Mouse (Mus musculus) CH12.LX (cell line): ENCODE results near the gene Emp1.

Experiments used
- CHD2 ChIP-seq: IDR thresholded peaks from 2 replicates; pipeline ENCODE4 v1.6.1; 2011; ENCODE audit warnings: low read length, improper control_type of control experiment
- CTCF ChIP-seq, 2 experiments: IDR thresholded peaks in 1 of 2; conservative IDR thresholded peaks in 1 of 2; 2 replicates each; pipeline ENCODE4 v1.5.1; 2011 to 2012; ENCODE audit warnings: low read depth in 2 of 2, low read length in 2 of 2, improper control_type of control experiment in 1 of 2, inconsistent platforms in 1 of 2, mild to moderate bottlenecking in 1 of 2, moderate library complexity in 1 of 2
- EP300 ChIP-seq: IDR thresholded peaks from 2 replicates; pipeline ENCODE4 v1.6.1; 2011; ENCODE audit warnings: low read length, improper control_type of control experiment
- MAFK ChIP-seq: IDR thresholded peaks from 2 replicates; pipeline ENCODE4 v1.6.1; 2011; ENCODE audit warnings: low read length, improper control_type of control experiment; ENCODE audit not compliant: insufficient replicate concordance
- MAX ChIP-seq: IDR thresholded peaks from 2 replicates; pipeline ENCODE4 v1.6.1; 2011; ENCODE audit warnings: low read length, improper control_type of control experiment
- MYC ChIP-seq: IDR thresholded peaks from 2 replicates; pipeline ENCODE4 v1.6.1; 2011; ENCODE audit warnings: low read depth, mild to moderate bottlenecking, improper control_type of control experiment, low read length
- POLR2A ChIP-seq: IDR thresholded peaks from 2 replicates; pipeline ENCODE4 v1.6.1; 2011; ENCODE audit warnings: low read depth, mild to moderate bottlenecking, improper control_type of control experiment, low read length
- SIN3A ChIP-seq: IDR thresholded peaks from 2 replicates; pipeline ENCODE4 v1.6.1; 2012; ENCODE audit warnings: low read length, improper control_type of control experiment, inconsistent platforms
- USF1 ChIP-seq: IDR thresholded peaks from 2 replicates; pipeline ENCODE4 v1.6.1; 2014; ENCODE audit warnings: low read depth, mild to moderate bottlenecking, inconsistent platforms, low read length, improper control_type of control experiment
- USF2 ChIP-seq: conservative IDR thresholded peaks from 2 replicates; pipeline ENCODE4 v1.6.1; 2011; ENCODE audit warnings: low read depth, low read length, improper control_type of control experiment

DNA sequence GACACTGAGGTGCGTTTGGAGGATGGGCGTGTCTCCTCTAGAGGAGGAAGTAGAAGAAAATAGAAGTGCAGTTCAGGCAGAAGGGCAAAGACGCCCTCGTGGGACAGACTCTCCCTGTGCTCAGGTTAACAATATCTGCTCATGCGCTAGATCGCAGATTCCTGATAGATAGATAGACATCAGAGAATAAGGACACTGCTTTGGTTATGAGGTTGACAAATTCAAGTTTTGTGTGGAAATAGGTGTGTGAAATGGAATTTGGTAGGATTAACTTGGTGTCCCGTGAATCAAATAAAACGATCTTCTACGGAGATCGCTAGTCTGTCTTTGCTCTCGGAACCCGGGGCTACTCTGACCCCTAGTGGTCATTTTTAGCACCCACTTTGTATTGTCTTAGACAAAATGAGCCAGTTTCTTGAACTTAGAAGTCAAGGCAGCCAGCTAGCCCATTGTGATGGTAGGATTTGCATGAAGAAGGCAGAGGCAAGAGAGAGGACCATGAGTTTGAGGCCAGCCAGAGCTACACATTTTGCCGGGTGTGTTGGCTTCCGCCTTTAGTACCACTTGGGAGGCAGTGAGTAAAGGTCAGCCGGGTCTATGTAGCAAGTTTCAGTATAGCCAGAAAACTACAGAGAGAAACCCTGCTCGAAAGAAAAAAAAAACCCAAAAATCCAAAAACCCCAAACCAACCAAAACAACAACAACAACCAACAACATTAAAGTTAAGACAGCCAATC lies 15.4 kb downstream of the Emp1 start:
- TF ChIP-seq CTCF (conservative IDR thresholded peaks at IDR 0.05 in 1 of 2, IDR thresholded peaks at IDR 0.05 in 1 of 2; ENCODE audit: low read depth in 2 of 2, low read length in 2 of 2) (peak; percentile 49 to 84), EP300 (no peak), SIN3A (no peak), MAFK (no peak), MYC (no peak), MAX (no peak), USF2 (no peak), POLR2A (no peak), CHD2 (no peak), USF1 (no peak)
